Mouse (Mus musculus) megakaryocyte, embryonic 14.5 days (primary cell): ENCODE results near the gene Per2. TPM values are rescaled to one million over a fixed set of nuclear protein-coding genes. Genes with fewer than 3 reads are reported as not detected.

ENCODE experiments used
- H3K27me3 ChIP-seq: replicated peaks from 2 replicates; pipeline ENCODE3; 2012; ENCODE audit warnings: inconsistent platforms
- H3K36me3 ChIP-seq: replicated peaks from 2 replicates; pipeline ENCODE3; 2012; ENCODE audit warnings: low read length, inconsistent platforms, mixed read lengths
- H3K4me1 ChIP-seq: 2 replicates; pipeline ENCODE4 v1.6.1; 2012; ENCODE audit warnings: inconsistent platforms
- H3K4me3 ChIP-seq: replicated peaks from 2 replicates; pipeline ENCODE3; 2012; ENCODE audit warnings: moderate library complexity, mild to moderate bottlenecking, inconsistent platforms
- H3K9me3 ChIP-seq: 2 replicates; pipeline ENCODE4 v1.6.1; 2012; ENCODE audit warnings: inconsistent platforms
- FLI1 ChIP-seq: IDR thresholded peaks from 2 replicates; pipeline ENCODE4 v1.6.1; 2012; ENCODE audit warnings: low read length, inconsistent platforms, mixed read lengths
- GATA1 ChIP-seq: IDR thresholded peaks from 3 replicates; pipeline ENCODE4 v1.6.1; 2012; ENCODE audit warnings: mixed read lengths, low read length, inconsistent platforms, borderline replicate concordance
- polyA plus RNA-seq: library from polyadenylated mRNA; stranded (reverse); fragments of >175 nt; gene quantifications from 2 replicates; pipeline ENCODE4 v1.2.3, GENCODE M21; 2012; ENCODE audit warnings: low replicate concordance; ENCODE audit not compliant: insufficient read depth

Per2 gene
- polyA plus RNA-seq, 1 experiment: 0.73 TPM

DNA sequence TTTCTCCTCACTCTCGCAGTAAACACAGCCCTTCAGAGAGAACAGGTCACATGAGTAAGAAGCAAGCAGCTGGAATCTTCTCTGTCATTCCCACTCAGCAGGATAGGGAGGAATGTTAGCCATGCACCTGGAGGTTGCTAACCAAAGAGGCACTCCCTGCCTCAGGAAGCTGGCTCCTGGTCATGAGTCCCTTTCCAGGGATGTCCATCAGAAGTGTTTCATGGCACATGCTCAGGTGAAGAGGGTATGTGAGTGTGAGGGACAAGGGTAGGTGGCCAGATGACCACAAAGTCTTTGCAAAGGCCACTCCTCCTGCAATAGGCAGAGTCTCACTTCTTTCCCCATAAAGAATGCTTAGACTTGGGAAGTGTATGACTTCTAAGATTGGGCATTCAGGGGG, 41.1 kb downstream of the Per2 start:
- no peak for TF ChIP-seq GATA1
- no peak for TF ChIP-seq FLI1
- H3K27me3 ChIP-seq: peaks cover 2% of the 10 kb centered on the region
- no peak overlapping the region for H3K4me3 ChIP-seq
- peaks cover 44% of the 10 kb centered on the region for H3K36me3 ChIP-seq
- peaks cover 42% of the 10 kb centered on the region for H3K4me1 ChIP-seq
- H3K9me3 ChIP-seq: no peaks in the 10 kb centered on the region

DNA sequence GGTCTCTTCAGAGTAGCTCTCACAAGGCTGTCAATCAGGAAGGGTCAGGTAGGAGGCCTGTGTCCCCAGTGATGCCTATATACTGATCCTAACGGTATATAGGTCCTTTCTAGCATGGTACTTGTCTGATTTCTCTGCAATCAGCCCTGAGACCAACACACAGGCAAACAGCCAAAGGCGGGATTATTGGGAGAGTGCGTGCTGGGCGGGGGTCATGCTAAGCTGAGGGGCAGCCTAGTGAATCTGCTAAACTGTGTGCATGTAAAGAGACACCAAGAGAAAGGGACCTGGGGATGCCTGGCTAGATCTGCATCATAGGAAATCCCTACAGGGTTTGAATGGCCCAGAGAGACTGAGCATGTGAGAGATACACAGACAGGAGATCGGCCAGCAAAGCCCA, 43.8 kb downstream of the Per2 start:
- TF ChIP-seq GATA1 (no peak), FLI1 (no peak)
- H3K9me3 ChIP-seq: no peaks in the 10 kb centered on the region
- peaks cover 56% of the 10 kb centered on the region for H3K4me1 ChIP-seq
- H3K4me3 ChIP-seq: no peak overlapping the region
- no peaks in the 10 kb centered on the region for H3K27me3 ChIP-seq
- H3K36me3 ChIP-seq: peaks cover 50% of the 10 kb centered on the region

DNA sequence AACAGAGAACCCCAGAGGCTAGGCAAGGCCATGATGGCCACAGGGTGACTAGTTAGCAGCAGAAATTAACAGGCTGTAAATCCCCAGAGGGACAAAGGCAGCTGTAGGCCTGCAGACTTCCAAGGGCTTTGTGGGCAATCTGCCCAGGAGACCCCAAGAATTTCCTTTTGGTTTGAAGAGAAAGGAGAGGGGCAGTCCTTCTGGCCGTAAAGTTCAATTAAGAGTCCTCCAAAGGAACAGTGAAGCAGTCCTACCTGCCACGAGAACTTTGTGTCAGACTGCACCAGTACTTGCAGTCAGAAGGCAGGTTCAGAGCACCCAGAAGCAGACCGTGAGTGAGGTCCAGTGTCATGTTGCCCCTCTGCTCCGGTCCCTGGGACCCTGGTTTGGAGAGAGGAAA, 44.2 kb downstream of the Per2 start:
- Histone ChIP-seq H3K36me3 (peaks cover 47% of the 10 kb centered on the region), H3K27me3 (no peaks in the 10 kb centered on the region), H3K4me3 (no peak overlapping the region), H3K4me1 (peaks cover 53% of the 10 kb centered on the region), H3K9me3 (no peaks in the 10 kb centered on the region)
- no peak for TF ChIP-seq FLI1
- TF ChIP-seq GATA1: no peak

DNA sequence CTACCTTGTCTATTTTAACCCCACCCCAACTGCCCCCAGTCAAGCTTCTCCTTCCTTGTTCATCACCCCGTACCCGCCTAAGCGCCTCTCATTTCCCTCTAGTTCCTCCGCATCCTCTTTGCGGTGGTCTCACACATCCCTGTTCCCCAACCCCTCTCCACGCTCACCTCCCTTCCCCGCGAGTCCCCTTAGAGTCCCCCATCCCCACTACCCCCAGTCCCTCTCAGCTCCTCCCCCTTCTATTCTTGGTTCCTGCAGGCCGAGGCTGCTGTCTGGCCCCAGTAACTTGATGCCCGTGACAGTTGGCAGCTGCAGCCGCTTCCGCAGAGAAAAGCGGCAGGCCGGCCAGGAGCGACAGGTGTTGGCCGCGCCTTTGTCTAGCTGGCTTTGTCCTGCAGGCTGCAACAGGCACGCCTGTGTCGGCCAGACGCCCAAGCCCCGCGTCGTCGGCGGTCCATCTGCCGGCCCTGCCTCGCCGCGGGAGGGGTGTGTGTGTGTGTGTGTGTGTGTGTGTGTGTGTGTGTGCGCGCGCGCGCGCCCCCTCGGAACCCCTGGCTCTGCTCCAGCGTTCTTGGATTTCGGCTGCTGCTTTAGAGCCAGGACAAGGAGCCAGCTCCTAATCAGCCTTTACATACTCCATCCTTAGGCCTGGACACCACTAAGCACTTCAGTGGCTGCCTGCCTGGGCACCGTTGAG, 45.1 kb downstream of the Per2 start, which contains the start of gene Hes6:
TSS of gene Hes6 (minus strand) at position 141 of the 697 bp plus-strand sequence.
- H3K27me3 ChIP-seq: no peaks in the 10 kb centered on the region
- TF ChIP-seq GATA1: no peak
- TF ChIP-seq FLI1: no peak
- H3K36me3 ChIP-seq: peaks cover 40% of the 10 kb centered on the region
- peak within 1 kb of the TSS; percentile 98 for H3K4me3 ChIP-seq
- H3K4me1 ChIP-seq: peaks cover 53% of the 10 kb centered on the region
- no peaks in the 10 kb centered on the region for H3K9me3 ChIP-seq

DNA sequence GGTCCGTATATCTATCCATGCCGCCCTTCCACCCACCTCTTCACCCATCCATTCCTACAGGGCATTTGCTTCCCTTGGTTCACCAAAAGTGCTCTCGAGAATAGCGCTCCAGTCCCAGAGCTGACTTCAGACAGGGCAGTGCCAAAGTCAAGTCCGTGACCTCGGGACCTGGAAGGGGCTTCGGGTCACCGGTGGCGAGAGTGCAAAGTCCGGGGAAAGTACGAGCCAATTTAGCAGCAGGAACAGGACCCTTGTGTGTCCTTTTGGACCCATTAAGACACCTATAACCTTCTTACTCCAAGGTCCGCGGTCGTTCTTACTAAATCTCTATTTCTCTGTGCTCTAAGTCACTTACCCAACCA, 45.6 kb downstream of the Per2 start:
- H3K36me3 ChIP-seq: peaks cover 39% of the 10 kb centered on the region
- no peaks in the 10 kb centered on the region for H3K9me3 ChIP-seq
- no peak for TF ChIP-seq GATA1
- no peak for TF ChIP-seq FLI1
- H3K4me3 ChIP-seq: peak overlapping the region; percentile 98
- peaks cover 53% of the 10 kb centered on the region for H3K4me1 ChIP-seq
- no peaks in the 10 kb centered on the region for H3K27me3 ChIP-seq

DNA sequence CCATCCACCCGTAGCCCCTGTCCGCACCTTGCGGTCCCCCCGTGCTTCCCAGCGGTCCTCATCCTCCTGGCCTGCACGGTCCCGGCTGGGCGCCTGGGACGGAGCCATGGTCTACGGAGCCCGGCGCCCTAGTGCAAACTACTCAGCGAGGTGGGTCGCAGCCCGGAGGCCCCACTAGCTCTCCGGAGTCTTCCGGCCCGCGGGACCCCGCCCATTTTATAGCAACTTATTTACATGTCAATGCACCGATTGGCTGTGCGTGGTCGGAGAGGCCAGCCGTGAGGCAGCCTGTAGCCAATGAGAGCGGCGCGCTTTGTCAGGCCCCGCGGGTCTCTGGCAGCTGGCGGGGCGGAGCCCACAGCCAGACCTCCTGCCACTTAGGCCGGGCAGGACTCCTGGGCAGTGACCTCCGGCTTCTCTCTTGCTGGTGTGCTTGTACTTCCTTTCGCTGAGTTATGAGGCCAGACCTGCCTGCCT, 46.1 kb downstream of the Per2 start:
- H3K4me3 ChIP-seq: peak overlapping the region; percentile 98
- peaks cover 36% of the 10 kb centered on the region for H3K36me3 ChIP-seq
- peaks cover 52% of the 10 kb centered on the region for H3K4me1 ChIP-seq
- no peaks in the 10 kb centered on the region for H3K9me3 ChIP-seq
- H3K27me3 ChIP-seq: no peaks in the 10 kb centered on the region
- TF ChIP-seq GATA1 (no peak), FLI1 (no peak)

DNA sequence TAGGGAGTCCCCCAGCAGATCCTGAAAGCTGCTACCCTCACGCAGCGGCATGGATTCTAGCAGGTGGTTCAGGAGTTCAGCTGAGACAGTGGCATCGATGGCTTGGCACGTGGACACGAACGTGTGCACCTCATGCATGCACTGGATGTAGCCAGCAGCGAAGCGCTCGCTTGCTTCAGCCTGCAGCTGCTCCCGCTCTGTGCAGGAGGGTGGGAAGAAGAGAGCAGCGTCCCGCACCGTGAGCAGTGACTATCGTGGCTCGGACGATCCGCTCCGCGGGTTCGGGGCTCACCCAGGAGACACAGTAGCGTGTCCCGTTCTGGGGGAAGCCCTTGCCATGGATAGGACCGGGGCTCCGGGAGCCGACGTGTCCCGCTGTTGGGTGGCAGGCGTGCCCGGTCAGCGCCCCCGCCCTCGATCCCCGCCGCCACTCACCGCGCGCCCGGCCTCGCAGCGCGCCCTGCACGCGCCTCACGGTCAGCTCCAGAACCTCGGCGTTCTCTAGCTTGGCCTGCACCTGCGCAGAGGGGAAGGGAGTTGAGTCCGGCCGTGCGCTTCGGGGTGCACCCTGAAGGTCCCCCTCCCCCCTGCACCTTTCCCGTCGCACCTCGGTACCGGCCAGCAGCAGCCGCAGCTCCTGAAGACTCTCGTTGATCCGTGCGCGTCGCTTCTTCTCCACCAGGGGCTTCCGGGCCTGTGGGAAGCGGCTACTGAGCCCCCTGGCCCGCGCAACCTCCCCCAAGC, 46.7 kb downstream of the Per2 start:
- Histone ChIP-seq H3K27me3 (peaks cover 4% of the 10 kb centered on the region), H3K36me3 (peaks cover 30% of the 10 kb centered on the region), H3K9me3 (no peaks in the 10 kb centered on the region), H3K4me3 (peak overlapping the region; percentile 98), H3K4me1 (peaks cover 51% of the 10 kb centered on the region)
- TF ChIP-seq FLI1: no peak
- TF ChIP-seq GATA1: no peak

DNA sequence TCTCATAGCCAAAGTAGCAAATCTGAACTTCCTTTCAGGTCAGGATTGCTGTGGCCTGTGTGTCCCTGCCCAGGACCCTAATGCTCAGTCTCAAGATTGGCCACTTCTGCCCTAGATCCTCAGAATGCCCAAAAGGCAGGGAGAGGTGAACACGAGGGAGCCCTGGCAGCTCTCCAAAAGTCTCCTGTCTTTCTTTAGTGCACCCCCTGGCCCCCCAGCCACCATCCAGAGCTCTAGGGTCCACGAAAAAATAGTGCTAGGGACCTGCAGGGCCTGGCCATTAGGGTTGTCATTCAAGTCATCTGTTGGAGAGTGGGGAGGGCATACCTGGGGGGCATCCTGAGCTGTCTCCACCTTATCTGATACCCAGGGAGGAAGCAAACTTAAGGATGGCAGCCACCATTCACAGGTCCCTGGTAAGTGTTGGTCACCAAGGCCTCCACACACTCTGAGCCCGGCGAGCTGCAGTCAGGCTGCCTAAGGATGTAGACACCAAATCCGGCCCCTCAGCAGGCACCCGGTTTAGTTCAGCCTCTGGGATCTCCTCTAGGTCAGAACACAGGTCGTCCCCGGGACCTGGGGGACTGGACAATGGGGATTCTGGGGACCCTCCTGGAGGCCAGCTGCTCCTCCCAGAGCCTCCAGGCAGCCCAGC, 47.4 kb downstream of the Per2 start:
- Histone ChIP-seq H3K4me3 (peak overlapping the region; percentile 98), H3K27me3 (peaks cover 8% of the 10 kb centered on the region), H3K4me1 (peaks cover 46% of the 10 kb centered on the region), H3K9me3 (no peaks in the 10 kb centered on the region), H3K36me3 (peaks cover 23% of the 10 kb centered on the region)
- no peak for TF ChIP-seq FLI1
- no peak for TF ChIP-seq GATA1

DNA sequence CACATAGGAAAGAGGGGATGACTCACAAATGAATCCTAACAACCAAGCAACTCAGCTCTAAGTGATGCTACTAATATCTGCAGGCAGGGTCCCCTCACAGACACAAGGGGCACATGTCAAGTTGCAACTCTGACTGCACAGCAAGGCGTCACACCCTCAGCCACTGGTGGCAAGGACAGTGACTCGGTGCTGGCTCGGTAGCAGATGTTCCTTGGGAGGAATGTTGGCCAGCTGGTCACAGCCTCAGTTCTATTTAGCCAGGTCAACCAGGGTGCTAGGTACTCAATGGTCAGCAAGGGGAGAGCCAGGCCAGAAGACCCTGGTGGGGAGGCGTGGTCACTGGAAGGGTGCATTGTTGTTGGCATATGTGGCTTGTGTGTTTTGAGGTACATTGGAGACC, 51.3 kb downstream of the Per2 start:
- no peaks in the 10 kb centered on the region for H3K9me3 ChIP-seq
- peaks cover 29% of the 10 kb centered on the region for H3K27me3 ChIP-seq
- H3K4me1 ChIP-seq: peaks cover 42% of the 10 kb centered on the region
- peaks cover 18% of the 10 kb centered on the region for H3K36me3 ChIP-seq
- no peak overlapping the region for H3K4me3 ChIP-seq
- TF ChIP-seq FLI1: no peak
- TF ChIP-seq GATA1: no peak

DNA sequence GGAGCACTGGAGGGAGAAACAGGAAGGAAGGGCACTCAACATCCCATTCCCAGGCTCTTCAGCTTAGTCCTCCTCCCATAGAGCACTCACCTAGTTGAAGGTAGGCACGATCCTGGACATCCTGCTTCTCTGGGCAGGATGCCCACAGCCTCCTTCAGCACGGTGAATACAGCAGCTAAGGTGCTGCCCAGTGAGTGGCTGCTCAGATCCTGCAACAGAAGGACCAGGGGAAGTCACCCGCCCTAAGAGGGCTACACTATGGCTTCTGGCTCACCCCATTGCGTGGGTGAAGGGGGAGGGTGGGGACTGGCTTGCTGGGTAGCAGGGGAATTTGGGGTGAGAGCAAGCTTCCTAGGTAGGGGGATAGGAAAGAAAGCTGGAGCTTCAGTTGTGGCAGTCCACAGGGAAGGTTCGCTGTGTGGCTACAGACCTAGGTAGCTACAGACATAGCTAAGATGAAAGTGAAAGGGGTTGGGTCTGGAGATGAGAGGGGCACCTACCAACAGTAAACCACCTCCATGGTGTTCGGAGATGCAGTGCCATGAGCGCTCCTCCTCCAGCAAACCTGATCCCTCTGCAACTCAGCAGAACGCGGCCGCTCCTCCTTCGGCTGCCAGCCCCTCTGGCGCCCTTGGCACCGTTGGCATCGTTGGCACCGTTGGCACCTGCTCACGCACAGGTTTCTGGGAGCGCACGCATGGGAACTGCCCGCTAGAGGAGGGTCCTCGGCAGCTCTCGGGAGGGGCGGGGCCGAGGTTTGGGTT, 53.5 kb downstream of the Per2 start:
- no peaks in the 10 kb centered on the region for H3K9me3 ChIP-seq
- H3K27me3 ChIP-seq: peaks cover 29% of the 10 kb centered on the region
- H3K4me3 ChIP-seq: peak overlapping the region; percentile 76
- peaks cover 4% of the 10 kb centered on the region for H3K36me3 ChIP-seq
- no peak for TF ChIP-seq FLI1
- no peak for TF ChIP-seq GATA1
- peaks cover 26% of the 10 kb centered on the region for H3K4me1 ChIP-seq
